ENCODE assay signal across 9 mouse cellular contexts in genomic region chr11:49271334-49271733, GRCm38 (mm10). TPM values are rescaled to one million over a fixed set of nuclear protein-coding genes. Genes with fewer than 3 reads are reported as not detected.
DNase-seq lines count a peak whose midpoint lies in the region; ATAC-seq lines count a peak whose summit lies in the region.
"Had no signal": no experiment of that assay in that cellular context is flagged by ENCODE, and none has a peak within 500 bp of the region (broad histone marks: within the 10 kb centered on the region; RNA-seq: fewer than 3 reads in every experiment).

No protein-coding gene starts in this region.

- H3K4me3 ChIP-seq in forebrain, embryonic 11.5 days (ENCODE audit: low read depth, low read length): no peak overlapping the region
- H3K4me3 ChIP-seq in neural tube, embryonic 11.5 days (ENCODE audit: low read depth, low read length): no peak overlapping the region

- no peaks in the 10 kb centered on the region for H3K36me3 ChIP-seq in forebrain, embryonic 11.5 days (ENCODE audit: control insufficient read depth, insufficient read depth, low read length)
- no peaks in the 10 kb centered on the region for H3K36me3 ChIP-seq in neural tube, embryonic 11.5 days (ENCODE audit: control insufficient read depth, insufficient read depth, low read length)

- no peaks in the 10 kb centered on the region for H3K4me1 ChIP-seq in forebrain, embryonic 11.5 days (replicated peaks; ENCODE audit: control insufficient read depth, insufficient read depth, low read length)
- H3K4me1 ChIP-seq in neural tube, embryonic 11.5 days (ENCODE audit: control insufficient read depth, insufficient read depth, low read length): no peaks in the 10 kb centered on the region

- no peaks in the 10 kb centered on the region for H3K9me3 ChIP-seq in forebrain, embryonic 11.5 days (ENCODE audit: control insufficient read depth, low read length)
- no peaks in the 10 kb centered on the region for H3K9me3 ChIP-seq in neural tube, embryonic 11.5 days (ENCODE audit: control insufficient read depth, low read length)

- intact Hi-C loops in heart, postnatal 25 days (cut with DNase I): loop anchor here (1.0 to 5.0 kb wide), 3 partner anchors 82 to 397 kb away; no protein-coding TSS in a partner anchor

- DNase-seq in heart, adult 8-10 months (ENCODE audit: low spot score): peak; percentile 66
- no peak for DNase-seq in heart, postnatal 25 days (ENCODE audit: low spot score)
- peak; percentile 69 to 74 for DNase-seq in B cell, adult 2 months
- peak; percentile 63 for DNase-seq in T-cell, adult 2 months (ENCODE audit: low spot score)
- peak; percentile 64 for DNase-seq in forebrain, embryonic 11.5 days (ENCODE audit: low spot score)
- peak; percentile 38 to 54 for DNase-seq in kidney, postnatal 4 days
- peak; percentile 44 for DNase-seq in neural tube, embryonic 11.5 days (ENCODE audit: low spot score)
- no peak for DNase-seq in urinary bladder, postnatal 10 days (ENCODE audit: low spot score)

- H3K27me3 ChIP-seq in forebrain, embryonic 11.5 days (ENCODE audit: control insufficient read depth, insufficient read depth, low read length): no peaks in the 10 kb centered on the region
- no peaks in the 10 kb centered on the region for H3K27me3 ChIP-seq in neural tube, embryonic 11.5 days (ENCODE audit: control insufficient read depth, insufficient read depth, low read length)

- 28% methylated on average over 7 of the region's 7 CpGs for WGBS in forebrain, embryonic 11.5 days
- WGBS in neural tube, embryonic 11.5 days: 29% methylated on average over 7 of the region's 7 CpGs

- no peak overlapping the region for H3K27ac ChIP-seq in forebrain, embryonic 11.5 days (ENCODE audit: low read depth, low read length)
- no peak overlapping the region for H3K27ac ChIP-seq in neural tube, embryonic 11.5 days (ENCODE audit: low read depth, low read length)

- H3K9ac ChIP-seq in forebrain, embryonic 11.5 days (ENCODE audit: low read length): no peak overlapping the region
- H3K9ac ChIP-seq in neural tube, embryonic 11.5 days (ENCODE audit: low read length): no peak overlapping the region

- peak; percentile 42; the same call in 1 of the 2 replicates for ATAC-seq in forebrain, embryonic 11.5 days (replicated peaks; ENCODE audit: low FRiP score)
- no peak for ATAC-seq in neural tube, embryonic 11.5 days (ENCODE audit: insufficient read depth, low FRiP score, low TSS enrichment)

- no peak overlapping the region for H3K4me2 ChIP-seq in forebrain, embryonic 11.5 days (ENCODE audit: low read depth, low read length, severe bottlenecking)
- H3K4me2 ChIP-seq in neural tube, embryonic 11.5 days (ENCODE audit: low read depth): no peak overlapping the region

RNA-seq across cellular contexts. Expression of gene Olfr1393, which starts 6.8 kb away (rescaled TPM):
- total RNA-seq in heart, adult 8-10 months (2022): under 1 TPM; 0.41 to 0.50 (median 0.43) TPM
- under 1 TPM; 0.10 to 0.11 TPM for total RNA-seq in heart, postnatal 25 days (2021)
- not detected in 2 replicates for polyA plus RNA-seq in forebrain, embryonic 11.5 days (2014; fragmentation: Nextera tagmentation; extraction: Ambion mirVana)
- polyA plus RNA-seq in neural tube, embryonic 11.5 days (2014; fragmentation: Nextera tagmentation; extraction: Ambion mirVana): 0.08 and 0.12 TPM in 2 replicates
- polyA plus RNA-seq: stomach, embryonic 14.5 days had no signal

RNA-seq across cellular contexts. Expression of gene Olfr1392, which starts 13.7 kb away (rescaled TPM):
- total RNA-seq in heart, adult 8-10 months (2022): not detected
- not detected for total RNA-seq in heart, postnatal 25 days (2021)
- not detected in 2 replicates for polyA plus RNA-seq in forebrain, embryonic 11.5 days (2014; fragmentation: Nextera tagmentation; extraction: Ambion mirVana)
- polyA plus RNA-seq in neural tube, embryonic 11.5 days (2014; fragmentation: Nextera tagmentation; extraction: Ambion mirVana): not detected in 2 replicates

RNA-seq across cellular contexts. Expression of gene Mgat1, which starts 27.3 kb away (rescaled TPM):
- total RNA-seq in heart, adult 8-10 months (2022): 10 to 100 TPM; 62.4 to 80.4 (median 68.8) TPM
- total RNA-seq in heart, postnatal 25 days (2021): 10 to 100 TPM; 49.1 to 64.1 TPM
- polyA plus RNA-seq in forebrain, embryonic 11.5 days (2014; fragmentation: Nextera tagmentation; extraction: Ambion mirVana): 34.6 and 37.2 TPM in 2 replicates
- 28.6 and 33.2 TPM in 2 replicates for polyA plus RNA-seq in neural tube, embryonic 11.5 days (2014; fragmentation: Nextera tagmentation; extraction: Ambion mirVana)

RNA-seq across cellular contexts. Expression of gene Olfr10, which starts 33.2 kb away (rescaled TPM):
- total RNA-seq in heart, adult 8-10 months (2022): not detected
- not detected for total RNA-seq in heart, postnatal 25 days (2021)
- polyA plus RNA-seq in forebrain, embryonic 11.5 days (2014; fragmentation: Nextera tagmentation; extraction: Ambion mirVana): not detected in 2 replicates
- not detected in 2 replicates for polyA plus RNA-seq in neural tube, embryonic 11.5 days (2014; fragmentation: Nextera tagmentation; extraction: Ambion mirVana)
- polyA plus RNA-seq: stomach, embryonic 14.5 days had no signal

RNA-seq across cellular contexts. Expression of gene Olfr1391, which starts 51.2 kb away (rescaled TPM):
- total RNA-seq in heart, adult 8-10 months (2022): not detected
- not detected for total RNA-seq in heart, postnatal 25 days (2021)
- not detected in 2 replicates for polyA plus RNA-seq in forebrain, embryonic 11.5 days (2014; fragmentation: Nextera tagmentation; extraction: Ambion mirVana)
- not detected in 2 replicates for polyA plus RNA-seq in neural tube, embryonic 11.5 days (2014; fragmentation: Nextera tagmentation; extraction: Ambion mirVana)
- polyA plus RNA-seq: stomach, embryonic 14.5 days had no signal

Comparison
In these comparisons a context has a peak if more than half of its experiments do, and no peak if none do; other contexts are left out.
1. DNase-seq: peak in heart, adult 8-10 months (single experiment), B cell, adult 2 months (2 of 2), T-cell, adult 2 months (single experiment), forebrain, embryonic 11.5 days (single experiment), kidney, postnatal 4 days (2 of 2) and neural tube, embryonic 11.5 days (single experiment); none in heart, postnatal 25 days (single experiment) and urinary bladder, postnatal 10 days (single experiment).